Mouse (Mus musculus) liver, embryonic 14.5 days (tissue): ENCODE measurements around the gene Itga11. TPM values are rescaled to one million over a fixed set of nuclear protein-coding genes. Genes with fewer than 3 reads are reported as not detected.

ENCODE experiments used
- ATAC-seq: fragments of 200-750 bp; cut with Nextera tagmentation; 2 replicates; pipeline ENCODE4 v1.8.0; 2017; ENCODE audit warnings: moderate number of reproducible peaks, mild to moderate bottlenecking, moderate library complexity; ENCODE audit not compliant: insufficient read depth
- DNase-seq, 3 experiments: peaks; one replicate each; pipeline ENCODE4 v3.0.0-alpha.2; 2012 to 2013; ENCODE audit warnings: low read depth in 3 of 3, low spot score in 3 of 3
- H3K27ac ChIP-seq: fragments of 300-500 bp; sonication (generic); 2 replicates; pipeline ENCODE4 v1.5.1; 2014; ENCODE audit warnings: moderate library complexity, mild to moderate bottlenecking, control low read depth, inconsistent platforms
- H3K27me3 ChIP-seq: fragments of 300-500 bp; sonication (generic); 2 replicates; pipeline ENCODE4 v1.6.1; 2014; ENCODE audit warnings: mild to moderate bottlenecking, low read length, moderate library complexity; ENCODE audit not compliant: control insufficient read depth, insufficient read depth
- H3K36me3 ChIP-seq: fragments of 300-500 bp; sonication (generic); replicated peaks from 2 replicates; pipeline ENCODE4 v1.6.1; 2014; ENCODE audit warnings: low read depth; ENCODE audit not compliant: control insufficient read depth, insufficient read depth
- H3K4me1 ChIP-seq, 2 experiments: fragments of 200-500 bp in 1 of 2; fragments of 300-500 bp in 1 of 2; sonication (generic) in 1 of 2; replicated peaks; 2 replicates each; pipeline ENCODE4 v1.6.1; 2012 to 2014; ENCODE audit warnings: antibody characterized with exemption in 1 of 2, inconsistent platforms in 1 of 2, low read length in 1 of 2; ENCODE audit not compliant: control insufficient read depth in 2 of 2, insufficient read depth in 2 of 2
- H3K4me2 ChIP-seq: fragments of 300-500 bp; sonication (generic); 2 replicates; pipeline ENCODE4 v1.6.1; 2014; ENCODE audit warnings: low read depth, mild to moderate bottlenecking, control low read depth, moderate library complexity
- H3K4me3 ChIP-seq, 2 experiments: fragments of 200-500 bp in 1 of 2; fragments of 300-500 bp in 1 of 2; sonication (generic) in 1 of 2; 2 replicates each; pipeline ENCODE4 v1.5.1; 2012 to 2014; ENCODE audit warnings: low read depth in 2 of 2, low read length in 2 of 2, mild to moderate bottlenecking in 2 of 2, control low read depth in 1 of 2, inconsistent platforms in 1 of 2, moderate library complexity in 1 of 2; ENCODE audit not compliant: insufficient read depth in 1 of 2
- H3K9ac ChIP-seq: fragments of 300-500 bp; sonication (generic); replicated peaks from 2 replicates; pipeline ENCODE4 v1.6.1; 2014; ENCODE audit warnings: mild to moderate bottlenecking, control low read depth, moderate library complexity
- H3K9me3 ChIP-seq: fragments of 300-500 bp; sonication (generic); 2 replicates; pipeline ENCODE4 v1.6.1; 2016; ENCODE audit warnings: low read length, mixed read lengths; ENCODE audit not compliant: control insufficient read depth
- CTCF ChIP-seq: IDR thresholded peaks from 2 replicates; pipeline ENCODE4 v1.5.1; 2016; ENCODE audit warnings: antibody characterized with exemption, low read depth, control low read depth
- EP300 ChIP-seq: IDR thresholded peaks from 2 replicates; pipeline ENCODE4 v1.6.1; 2016; ENCODE audit warnings: antibody characterized with exemption, low read depth
- WGBS: fragments of 180-500 bp; shearing (Covaris S2); extraction: QIAGEN DNeasy Blood & Tissue Kit; methylation state at CpG from one replicate; pipeline ENCODE4 v1.1.7; 2014; ENCODE audit not compliant: insufficient replicate concordance; 5-methylcytosine and 5-hydroxymethylcytosine counted together
- polyA plus RNA-seq, 2 experiments: library from polyadenylated mRNA; depleted of rRNA in 1 of 2; stranded (reverse) in 1 of 2; unstranded in 1 of 2; fragments of >200 nt; fragmentation: Nextera tagmentation in 1 of 2; extraction: Ambion mirVana in 1 of 2; gene quantifications; 2 replicates each; pipeline versions ENCODE4 v1.2.1 to v1.2.3; 2012 to 2014

The Itga11 gene
- polyA plus RNA-seq, 2 experiments: 0.07 to 0.08 TPM

- Histone ChIP-seq H3K9ac (no peak overlapping the region), H3K36me3 (no peaks in the 10 kb centered on the region)
- no peak for DNase-seq
Observed at GRCm38 (mm10) chr9:62678550-62679155, 1.0 kb downstream of the Itga11 start.

DNA sequence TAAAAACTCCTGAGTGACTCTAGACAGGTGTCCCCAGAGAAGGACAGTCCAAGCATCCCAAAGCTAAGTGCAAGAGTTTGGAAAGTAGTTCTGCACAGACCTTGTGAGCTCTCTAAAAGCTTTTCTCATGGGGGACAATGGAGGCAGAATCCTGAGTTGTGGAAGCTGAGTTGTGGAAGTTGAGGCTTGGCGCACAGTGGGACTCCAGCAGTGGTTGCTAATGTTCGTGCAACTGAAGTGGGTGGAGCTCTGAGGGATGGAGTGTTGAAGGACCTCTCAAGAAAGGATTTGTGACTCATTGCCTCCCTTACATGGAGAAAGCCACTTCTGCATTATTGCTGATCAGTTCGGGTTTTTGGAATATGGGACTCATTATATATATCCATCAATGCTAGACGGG is 1.8 kb downstream of the Itga11 start:
- ATAC-seq: no peak
- Histone ChIP-seq H3K27me3 (peaks cover 24% of the 10 kb centered on the region), H3K9me3 (no peaks in the 10 kb centered on the region), H3K4me3 (no peak overlapping the region), H3K4me2 (no peak overlapping the region), H3K4me1 (no peaks in the 10 kb centered on the region), H3K36me3 (no peaks in the 10 kb centered on the region), H3K9ac (no peak overlapping the region), H3K27ac (no peak overlapping the region)
- no peak for DNase-seq
- 48% methylated on average over 4 of the region's 4 CpGs for WGBS
- no peak for TF ChIP-seq CTCF
- no peak for TF ChIP-seq EP300

More at GRCm38 (mm10) chr9:62678550-62679155, 1.0 kb downstream of the Itga11 start:
- Histone ChIP-seq H3K9me3 (no peaks in the 10 kb centered on the region), H3K27me3 (peaks cover 24% of the 10 kb centered on the region), H3K4me2 (no peak overlapping the region), H3K27ac (no peak overlapping the region), H3K4me3 (no peak overlapping the region; a peak in 1 of 4 replicates), H3K4me1 (no peaks in the 10 kb centered on the region)
- TF ChIP-seq EP300 (no peak), CTCF (no peak)
- WGBS: 10% methylated on average over 22 of the region's 22 CpGs
- ATAC-seq: no peak

DNA sequence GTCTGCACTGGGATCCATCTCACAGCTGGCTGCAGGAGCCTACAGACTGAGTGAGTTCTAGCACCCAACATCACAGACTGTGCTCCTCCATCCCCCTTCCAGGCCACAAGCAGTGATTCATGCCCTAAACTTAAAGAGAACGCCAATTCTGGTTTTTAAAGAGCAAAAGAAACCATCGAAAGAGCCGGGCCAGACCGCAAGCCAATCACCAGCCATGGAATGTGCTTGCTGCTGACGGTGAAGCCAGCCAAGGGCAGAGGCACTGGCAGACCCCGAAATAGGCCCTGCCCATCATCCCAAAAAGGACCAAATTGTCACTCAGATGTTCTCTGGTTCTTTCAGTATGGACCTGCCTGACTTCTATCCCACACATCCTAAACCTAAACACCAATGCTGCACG is 6.7 kb downstream of the Itga11 start:
- ATAC-seq: no peak
- Histone ChIP-seq H3K4me1 (no peaks in the 10 kb centered on the region), H3K36me3 (no peaks in the 10 kb centered on the region), H3K9ac (no peak overlapping the region), H3K9me3 (no peaks in the 10 kb centered on the region), H3K4me3 (no peak overlapping the region), H3K27ac (no peak overlapping the region), H3K27me3 (no peaks in the 10 kb centered on the region; the same call in 1 of the 2 replicates), H3K4me2 (no peak overlapping the region)
- DNase-seq: no peak
- no peak for TF ChIP-seq CTCF
- no peak for TF ChIP-seq EP300
- WGBS: 72% methylated on average over 7 of the region's 7 CpGs

GRCm38 (mm10) chr9:62689748-62690147 is 12.1 kb downstream of the Itga11 start:
- no peak overlapping the region for H3K4me3 ChIP-seq
- no peak for ATAC-seq
- H3K4me1 ChIP-seq: no peaks in the 10 kb centered on the region
- H3K27me3 ChIP-seq: no peaks in the 10 kb centered on the region
- H3K4me2 ChIP-seq: no peak overlapping the region
- no peak overlapping the region for H3K9ac ChIP-seq
- 65% methylated on average over 10 of the region's 10 CpGs for WGBS
- no peak for DNase-seq
- no peak overlapping the region for H3K27ac ChIP-seq
- TF ChIP-seq CTCF (no peak), EP300 (no peak)
- H3K9me3 ChIP-seq: no peaks in the 10 kb centered on the region
- H3K36me3 ChIP-seq: no peaks in the 10 kb centered on the region

DNA sequence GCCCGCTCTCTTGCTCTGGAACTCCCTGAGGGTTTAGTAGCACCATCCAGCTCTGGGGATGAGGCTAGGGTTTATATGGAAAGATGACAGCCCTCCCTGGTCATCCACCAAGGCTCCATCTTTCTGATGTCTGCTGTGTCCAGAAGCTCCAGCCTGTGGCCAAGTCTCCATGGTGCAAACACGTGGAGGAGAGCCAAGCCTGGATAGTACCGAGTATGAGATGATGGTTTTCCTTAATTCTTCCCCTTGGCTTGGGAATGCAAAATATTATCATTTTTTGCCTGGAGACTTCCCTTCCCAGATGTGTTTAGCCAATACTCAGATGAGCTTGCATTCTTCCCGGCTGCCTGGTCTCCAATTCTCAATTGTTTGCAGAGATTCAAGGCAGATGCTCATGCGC is 16.4 kb downstream of the Itga11 start:
- no peak overlapping the region for H3K4me2 ChIP-seq
- H3K36me3 ChIP-seq: no peaks in the 10 kb centered on the region
- H3K4me1 ChIP-seq: no peaks in the 10 kb centered on the region
- no peak overlapping the region for H3K4me3 ChIP-seq
- no peak overlapping the region for H3K27ac ChIP-seq
- no peak overlapping the region for H3K9ac ChIP-seq
- no peaks in the 10 kb centered on the region for H3K9me3 ChIP-seq
- no peak for TF ChIP-seq CTCF
- no peak for TF ChIP-seq EP300
- ATAC-seq (no peak), DNase-seq (no peak)
- H3K27me3 ChIP-seq: no peaks in the 10 kb centered on the region
- WGBS: 64% methylated on average over 5 of the region's 5 CpGs
